Mouse (Mus musculus): ENCODE data around the gene Tenm3. TPM values are rescaled to one million over a fixed set of nuclear protein-coding genes. Genes with fewer than 3 reads are reported as not detected.

Tenm3 gene
- polyA plus RNA-seq, 1 experiment from 2014 or later, result 48.6 TPM

- DNase-seq (ENCODE audit: low spot score) (peak; percentile 63), ATAC-seq (ENCODE audit: low read depth) (peak; percentile 77)
- Histone ChIP-seq H3K27me3 (replicated peaks; ENCODE audit: control insufficient read depth, insufficient read depth, low read length) (no peaks in the 10 kb centered on the region), H3K36me3 (ENCODE audit: control insufficient read depth, insufficient read depth, low read length) (no peaks in the 10 kb centered on the region), H3K4me1 (ENCODE audit: control insufficient read depth, insufficient read depth, low read length) (peaks cover 4% of the 10 kb centered on the region; the same call in 1 of the 2 replicates), H3K4me2 (ENCODE audit: low read depth, low read length) (no peak overlapping the region), H3K4me3 (ENCODE audit: low read depth, low read length) (no peak overlapping the region), H3K27ac (replicated peaks; ENCODE audit: low read depth, low read length) (no peak overlapping the region), H3K9ac (ENCODE audit: low read depth, low read length) (no peak overlapping the region), H3K9me3 (ENCODE audit: control insufficient read depth, low read length) (no peaks in the 10 kb centered on the region)
- WGBS, result 44% methylated on average over 13 of the region's 13 CpGs
Observed at GRCm38 (mm10) chr8:48748503-48749059, 95.2 kb downstream of the Tenm3 start.

- no peak for ATAC-seq (ENCODE audit: low read depth)
- Histone ChIP-seq H3K27me3 (replicated peaks; ENCODE audit: control insufficient read depth, insufficient read depth, low read length) (no peaks in the 10 kb centered on the region), H3K4me3 (ENCODE audit: low read depth, low read length) (no peak overlapping the region), H3K27ac (replicated peaks; ENCODE audit: low read depth, low read length) (no peak overlapping the region), H3K36me3 (ENCODE audit: control insufficient read depth, insufficient read depth, low read length) (no peaks in the 10 kb centered on the region), H3K4me2 (ENCODE audit: low read depth, low read length) (no peak overlapping the region), H3K9me3 (ENCODE audit: control insufficient read depth, low read length) (no peaks in the 10 kb centered on the region), H3K9ac (ENCODE audit: low read depth, low read length) (no peak overlapping the region), H3K4me1 (ENCODE audit: control insufficient read depth, insufficient read depth, low read length) (peaks cover 12% of the 10 kb centered on the region)
- 92% methylated on average over 4 of the region's 4 CpGs for WGBS
- DNase-seq (ENCODE audit: low spot score), result no peak
Observed at GRCm38 (mm10) chr8:48743912-48744311, 99.8 kb downstream of the Tenm3 start.

DNA sequence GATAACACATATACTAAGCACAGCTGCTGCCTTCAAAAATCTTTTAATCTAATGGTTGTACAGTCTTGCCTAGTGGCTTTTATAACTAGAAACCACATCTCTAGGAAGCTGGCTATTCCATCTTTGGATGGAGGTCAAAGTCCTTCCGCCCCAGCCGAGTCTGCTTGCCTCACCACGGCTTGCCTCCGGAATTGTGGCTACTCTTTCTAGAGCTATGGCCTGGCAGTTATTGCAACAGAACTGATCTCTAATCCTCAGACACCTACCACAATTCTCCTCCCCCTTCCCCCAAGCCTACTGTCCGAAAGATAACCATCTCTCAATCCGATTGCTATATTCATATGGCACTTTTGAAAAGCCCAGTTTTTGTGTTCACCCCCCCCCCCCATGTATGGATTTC lies 101.0 kb downstream of the Tenm3 start:
- ATAC-seq (ENCODE audit: low read depth) (no peak), DNase-seq (ENCODE audit: low spot score) (no peak)
- Histone ChIP-seq H3K36me3 (ENCODE audit: control insufficient read depth, insufficient read depth, low read length) (no peaks in the 10 kb centered on the region), H3K27ac (replicated peaks; ENCODE audit: low read depth, low read length) (no peak overlapping the region), H3K4me3 (ENCODE audit: low read depth, low read length) (no peak overlapping the region), H3K9me3 (ENCODE audit: control insufficient read depth, low read length) (no peaks in the 10 kb centered on the region), H3K4me2 (ENCODE audit: low read depth, low read length) (no peak overlapping the region), H3K4me1 (ENCODE audit: control insufficient read depth, insufficient read depth, low read length) (peaks cover 8% of the 10 kb centered on the region; the same call in 1 of the 2 replicates), H3K9ac (ENCODE audit: low read depth, low read length) (no peak overlapping the region), H3K27me3 (replicated peaks; ENCODE audit: control insufficient read depth, insufficient read depth, low read length) (no peaks in the 10 kb centered on the region)
- 91% methylated on average over 6 of the region's 6 CpGs for WGBS

GRCm38 (mm10) chr8:48740951-48741350 lies 102.8 kb downstream of the Tenm3 start:
- Histone ChIP-seq H3K4me2 (ENCODE audit: low read depth, low read length) (peak overlapping the region; percentile 40), H3K27ac (replicated peaks; ENCODE audit: low read depth, low read length) (no peak overlapping the region; the same call in 1 of the 2 replicates)
- DNase-seq (ENCODE audit: low spot score), result peak; percentile 55

DNA sequence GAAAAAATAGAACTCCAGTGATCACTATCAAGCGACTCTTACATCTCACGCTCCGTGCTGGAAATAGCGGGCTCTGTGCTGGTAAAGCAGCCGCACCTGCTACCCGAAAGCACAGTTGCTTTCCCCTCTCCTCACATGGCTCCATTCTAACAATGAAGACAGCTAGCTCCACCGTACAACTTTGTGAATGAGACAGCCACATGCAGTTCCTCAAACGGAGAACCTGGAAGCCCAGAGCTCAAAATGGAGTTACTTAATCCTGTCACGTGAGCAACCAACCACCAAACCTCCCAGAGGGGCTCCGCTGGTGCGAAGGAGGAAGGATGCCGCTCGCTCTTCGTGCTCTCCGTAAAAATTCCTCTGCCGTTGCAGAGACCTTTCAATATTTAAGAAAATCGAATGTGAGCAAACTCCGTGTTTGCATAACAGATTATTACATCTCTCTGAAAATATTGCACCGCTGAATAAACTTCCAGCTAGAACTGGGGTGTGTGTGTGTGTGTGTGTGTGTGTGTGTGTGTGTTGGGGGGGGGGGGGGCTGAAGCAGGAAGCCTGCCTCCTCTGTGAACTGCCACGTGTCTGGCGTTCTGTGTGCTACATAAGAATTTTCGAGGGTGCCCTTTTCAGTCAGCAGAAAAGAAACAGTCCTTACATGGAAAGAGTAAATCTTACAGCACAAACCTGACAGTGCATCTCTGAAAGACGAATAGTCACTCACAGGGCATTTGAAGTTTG lies 103.4 kb downstream of the Tenm3 start:
- no peak overlapping the region; the same call in 1 of the 2 replicates for H3K27ac ChIP-seq (replicated peaks; ENCODE audit: low read depth, low read length)
- no peaks in the 10 kb centered on the region for H3K36me3 ChIP-seq (ENCODE audit: control insufficient read depth, insufficient read depth, low read length)
- WGBS, result 50% methylated on average over 23 of the region's 23 CpGs
- H3K4me3 ChIP-seq (ENCODE audit: low read depth, low read length), result peak overlapping the region; percentile 15
- H3K4me1 ChIP-seq (ENCODE audit: control insufficient read depth, insufficient read depth, low read length), result peaks cover 8% of the 10 kb centered on the region; the same call in 1 of the 2 replicates
- H3K9me3 ChIP-seq (ENCODE audit: control insufficient read depth, low read length), result no peaks in the 10 kb centered on the region
- DNase-seq (ENCODE audit: low spot score) (peak; percentile 54), ATAC-seq (ENCODE audit: low read depth) (peak; percentile 50; the same call in 1 of the 2 replicates)
- H3K9ac ChIP-seq (ENCODE audit: low read depth, low read length), result no peak overlapping the region
- peak overlapping the region; percentile 40 for H3K4me2 ChIP-seq (ENCODE audit: low read depth, low read length)
- H3K27me3 ChIP-seq (replicated peaks; ENCODE audit: control insufficient read depth, insufficient read depth, low read length), result no peaks in the 10 kb centered on the region

More at GRCm38 (mm10) chr8:48740951-48741350, 102.8 kb downstream of the Tenm3 start:
- no peaks in the 10 kb centered on the region for H3K9me3 ChIP-seq (ENCODE audit: control insufficient read depth, low read length)
- peak; percentile 47; the same call in 1 of the 2 replicates for ATAC-seq (ENCODE audit: low read depth)
- H3K27me3 ChIP-seq (replicated peaks; ENCODE audit: control insufficient read depth, insufficient read depth, low read length), result no peaks in the 10 kb centered on the region
- 45% methylated on average over 11 of the region's 11 CpGs for WGBS
- no peaks in the 10 kb centered on the region for H3K36me3 ChIP-seq (ENCODE audit: control insufficient read depth, insufficient read depth, low read length)
- H3K4me1 ChIP-seq (ENCODE audit: control insufficient read depth, insufficient read depth, low read length), result peaks cover 8% of the 10 kb centered on the region; the same call in 1 of the 2 replicates
- no peak overlapping the region for H3K9ac ChIP-seq (ENCODE audit: low read depth, low read length)
- no peak overlapping the region for H3K4me3 ChIP-seq (ENCODE audit: low read depth, low read length)

DNA sequence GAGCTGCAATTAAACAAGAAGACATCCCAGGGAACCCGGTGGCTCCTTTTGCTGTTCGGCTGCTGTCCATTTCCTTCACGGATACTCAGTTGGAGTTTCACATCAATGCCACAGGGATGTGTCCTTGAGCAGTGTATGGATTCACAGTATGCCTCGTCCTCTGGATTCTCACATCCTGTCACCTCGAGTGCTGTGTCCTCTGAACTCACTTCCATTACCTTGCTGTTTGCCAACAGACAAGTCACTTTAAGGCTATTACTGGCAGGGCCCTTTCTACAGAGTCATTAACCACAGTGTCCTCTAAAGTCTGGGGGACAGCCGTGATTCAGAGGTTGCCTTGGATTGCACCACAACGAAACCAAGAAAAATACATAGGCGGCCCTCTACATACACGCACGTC lies 110.0 kb downstream of the Tenm3 start:
- WGBS, result 83% methylated on average over 10 of the region's 10 CpGs
- no peak for ATAC-seq (ENCODE audit: low read depth)
- no peak overlapping the region for H3K9ac ChIP-seq (ENCODE audit: low read depth, low read length)

GRCm38 (mm10) chr8:48733057-48733456 lies 110.7 kb downstream of the Tenm3 start:
- H3K9me3 ChIP-seq (ENCODE audit: control insufficient read depth, low read length), result no peaks in the 10 kb centered on the region
- no peak overlapping the region for H3K4me2 ChIP-seq (ENCODE audit: low read depth, low read length)
- H3K4me1 ChIP-seq (ENCODE audit: control insufficient read depth, insufficient read depth, low read length), result no peaks in the 10 kb centered on the region
- no peak overlapping the region for H3K4me3 ChIP-seq (ENCODE audit: low read depth, low read length)
- H3K9ac ChIP-seq (ENCODE audit: low read depth, low read length), result no peak overlapping the region
- no peak overlapping the region for H3K27ac ChIP-seq (replicated peaks; ENCODE audit: low read depth, low read length)
- no peak for ATAC-seq (ENCODE audit: low read depth)
- DNase-seq (ENCODE audit: low spot score), result no peak
- no peaks in the 10 kb centered on the region for H3K27me3 ChIP-seq (replicated peaks; ENCODE audit: control insufficient read depth, insufficient read depth, low read length)
- no peaks in the 10 kb centered on the region for H3K36me3 ChIP-seq (ENCODE audit: control insufficient read depth, insufficient read depth, low read length)
- WGBS, result 66% methylated on average over 4 of the region's 4 CpGs

More for the DNA sequence above, 110.0 kb downstream of the Tenm3 start:
- DNase-seq (ENCODE audit: low spot score), result no peak
- Histone ChIP-seq H3K27me3 (replicated peaks; ENCODE audit: control insufficient read depth, insufficient read depth, low read length) (no peaks in the 10 kb centered on the region), H3K4me1 (ENCODE audit: control insufficient read depth, insufficient read depth, low read length) (no peaks in the 10 kb centered on the region), H3K4me3 (ENCODE audit: low read depth, low read length) (no peak overlapping the region), H3K27ac (replicated peaks; ENCODE audit: low read depth, low read length) (no peak overlapping the region), H3K4me2 (ENCODE audit: low read depth, low read length) (no peak overlapping the region), H3K9me3 (ENCODE audit: control insufficient read depth, low read length) (no peaks in the 10 kb centered on the region), H3K36me3 (ENCODE audit: control insufficient read depth, insufficient read depth, low read length) (no peaks in the 10 kb centered on the region)

- H3K4me2 ChIP-seq (ENCODE audit: low read depth, low read length), result no peak overlapping the region
- H3K27ac ChIP-seq (replicated peaks; ENCODE audit: low read depth, low read length), result no peak overlapping the region
- ATAC-seq (ENCODE audit: low read depth) (no peak), DNase-seq (ENCODE audit: low spot score) (no peak)
- 82% methylated on average over 6 of the region's 6 CpGs for WGBS
- H3K4me3 ChIP-seq (ENCODE audit: low read depth, low read length), result no peak overlapping the region
- no peak overlapping the region for H3K9ac ChIP-seq (ENCODE audit: low read depth, low read length)
- H3K9me3 ChIP-seq (ENCODE audit: control insufficient read depth, low read length), result no peaks in the 10 kb centered on the region
- no peaks in the 10 kb centered on the region for H3K27me3 ChIP-seq (replicated peaks; ENCODE audit: control insufficient read depth, insufficient read depth, low read length)
- H3K4me1 ChIP-seq (ENCODE audit: control insufficient read depth, insufficient read depth, low read length), result no peaks in the 10 kb centered on the region
- no peaks in the 10 kb centered on the region for H3K36me3 ChIP-seq (ENCODE audit: control insufficient read depth, insufficient read depth, low read length)
Observed at GRCm38 (mm10) chr8:48730701-48731100, 113.0 kb downstream of the Tenm3 start.
